Mouse (Mus musculus): ENCODE measurements around the gene Rgs6.

DNA sequence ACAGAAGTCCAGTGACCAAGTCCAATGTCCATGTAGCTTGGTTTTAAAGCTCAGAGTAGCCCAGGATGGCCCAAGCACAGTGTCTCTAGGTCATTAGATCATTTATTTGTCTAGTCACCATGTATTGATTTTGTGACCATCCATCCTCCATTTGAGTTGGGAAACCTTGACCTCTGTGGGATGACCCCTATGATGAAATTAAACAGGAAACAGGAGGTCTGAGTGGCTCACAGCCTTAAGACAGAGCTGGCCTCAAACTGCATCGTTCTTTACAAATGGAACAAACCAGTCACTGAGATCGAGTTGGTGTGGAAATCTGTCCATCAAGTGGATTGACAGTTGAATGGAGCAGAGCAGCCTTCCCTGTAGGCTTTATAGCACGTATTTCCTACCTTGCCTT lies 536.0 kb downstream of the Rgs6 start:
- TF ChIP-seq CTCF (IDR thresholded peaks at IDR 0.05; ENCODE audit: low read depth) (no peak), EP300 (IDR thresholded peaks at IDR 0.05; ENCODE audit: low read depth) (no peak)

Measured in liver, embryonic 14.5 days (tissue).